Mouse (Mus musculus): ENCODE results near the gene Rbm47.

Gene Rbm47

DNA sequence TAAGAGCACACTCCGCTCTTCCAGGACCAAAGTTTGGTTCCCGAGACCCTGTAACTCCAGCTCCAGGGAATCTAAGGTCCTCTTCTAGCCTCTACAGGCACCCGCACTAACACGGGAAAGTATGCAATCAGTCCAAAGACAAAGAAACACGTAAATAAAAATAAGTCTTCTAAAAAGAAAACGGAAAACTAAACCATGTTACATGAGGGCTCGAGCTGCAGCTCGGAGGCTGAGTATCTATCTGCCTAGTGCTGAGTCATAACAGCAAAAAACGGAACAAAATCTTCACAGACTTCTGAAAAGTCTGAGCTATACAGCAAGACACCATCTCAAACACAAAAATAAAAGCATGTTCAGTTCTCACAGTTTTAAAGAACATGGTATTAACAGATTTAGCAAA, 86.0 kb downstream of the Rbm47 start:
- no peak for DNase-seq (ENCODE audit: low read depth, low spot score)

GRCm38 (mm10) chr5:66086304-66086703, 86.6 kb downstream of the Rbm47 start:
- no peak for DNase-seq (ENCODE audit: low read depth, low spot score)

DNA sequence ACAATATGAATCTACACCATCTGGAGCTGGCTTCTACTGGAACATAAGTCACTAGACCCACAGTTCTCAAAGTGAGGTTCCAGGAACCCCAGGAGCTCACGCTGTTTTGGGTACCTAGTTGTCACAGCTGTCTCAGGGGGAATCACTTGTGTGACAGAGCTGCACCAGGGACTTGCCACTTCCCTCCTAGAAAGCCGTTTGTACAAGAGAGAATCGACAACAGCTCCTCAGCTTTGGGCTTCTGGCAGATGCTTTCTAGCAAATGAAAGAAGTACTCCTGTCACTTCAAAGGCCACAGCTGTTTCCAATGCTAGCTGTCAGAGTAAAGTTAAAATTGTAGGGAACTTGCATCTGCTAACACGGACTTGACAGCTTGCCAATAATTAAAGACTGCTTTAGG, 87.4 kb downstream of the Rbm47 start:
- DNase-seq (ENCODE audit: low read depth, low spot score) = no peak

- no peak for DNase-seq (ENCODE audit: low read depth, low spot score)
Observed at GRCm38 (mm10) chr5:66084541-66084940, 88.4 kb downstream of the Rbm47 start.

GRCm38 (mm10) chr5:66083350-66083749, 89.6 kb downstream of the Rbm47 start:
- DNase-seq (ENCODE audit: low read depth, low spot score) = peak; percentile 72

DNA sequence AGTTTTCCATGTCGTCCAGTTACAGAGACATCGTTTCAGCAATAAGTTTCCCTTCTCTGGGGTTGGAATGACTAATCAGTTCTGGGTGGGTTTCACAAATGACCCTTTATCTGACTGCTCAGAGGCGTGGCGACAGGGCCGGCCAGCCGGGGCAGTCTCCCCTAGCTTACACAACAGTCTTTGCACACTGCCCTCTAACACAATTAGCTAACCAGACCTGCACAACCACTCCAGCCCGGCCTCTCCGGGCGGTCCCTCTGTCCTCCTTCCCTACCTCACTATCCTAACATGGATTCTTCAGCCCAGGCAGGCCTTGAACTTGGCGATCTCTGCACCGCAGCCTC, 90.7 kb downstream of the Rbm47 start:
- DNase-seq (ENCODE audit: low read depth, low spot score) = no peak

DNA sequence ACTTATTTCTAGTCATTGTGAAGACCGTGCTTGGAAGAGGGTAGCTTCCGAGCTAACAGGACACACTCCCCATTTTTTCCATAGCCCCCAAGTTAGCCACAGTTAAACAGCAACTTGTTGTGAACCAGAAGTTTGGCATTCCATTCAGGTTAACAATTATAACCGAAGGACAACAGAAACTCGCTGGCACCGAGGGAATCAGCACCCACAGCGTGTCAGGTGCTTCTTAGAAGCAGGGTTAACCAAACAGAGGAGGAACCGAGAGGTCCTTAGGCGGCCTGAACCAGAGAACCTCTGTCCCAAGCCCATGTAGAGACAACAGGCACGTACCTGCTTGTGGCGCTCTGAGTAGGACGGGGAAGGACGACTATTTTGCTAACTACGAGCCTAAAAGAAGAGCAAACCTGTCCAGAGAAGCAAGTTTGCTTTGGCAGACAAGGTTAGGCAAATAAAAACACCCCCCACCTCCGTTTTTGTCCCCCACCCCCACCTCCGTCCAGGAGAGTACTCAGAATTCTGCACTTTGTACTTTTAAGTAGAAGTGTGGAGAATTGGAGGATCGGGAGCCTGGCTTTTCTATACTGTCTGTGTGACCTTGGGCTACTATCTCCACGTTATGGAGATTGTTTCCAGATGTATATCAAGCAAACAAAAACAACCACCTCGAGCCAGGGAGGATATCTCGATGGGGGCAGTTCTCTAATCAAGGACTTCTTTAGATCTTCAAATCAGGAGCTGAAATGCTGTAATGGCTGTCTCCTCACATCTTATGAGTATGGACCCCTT, 91.3 kb downstream of the Rbm47 start:
- no peak for DNase-seq (ENCODE audit: low read depth, low spot score)

- DNase-seq (ENCODE audit: low read depth, low spot score) = no peak
Observed at GRCm38 (mm10) chr5:66080529-66081220, 92.2 kb downstream of the Rbm47 start.

- DNase-seq (ENCODE audit: low read depth, low spot score) = no peak
Observed at GRCm38 (mm10) chr5:66079358-66080179, 93.3 kb downstream of the Rbm47 start.

GRCm38 (mm10) chr5:66078491-66079012, 94.4 kb downstream of the Rbm47 start:
- DNase-seq (ENCODE audit: low read depth, low spot score) = no peak

DNA sequence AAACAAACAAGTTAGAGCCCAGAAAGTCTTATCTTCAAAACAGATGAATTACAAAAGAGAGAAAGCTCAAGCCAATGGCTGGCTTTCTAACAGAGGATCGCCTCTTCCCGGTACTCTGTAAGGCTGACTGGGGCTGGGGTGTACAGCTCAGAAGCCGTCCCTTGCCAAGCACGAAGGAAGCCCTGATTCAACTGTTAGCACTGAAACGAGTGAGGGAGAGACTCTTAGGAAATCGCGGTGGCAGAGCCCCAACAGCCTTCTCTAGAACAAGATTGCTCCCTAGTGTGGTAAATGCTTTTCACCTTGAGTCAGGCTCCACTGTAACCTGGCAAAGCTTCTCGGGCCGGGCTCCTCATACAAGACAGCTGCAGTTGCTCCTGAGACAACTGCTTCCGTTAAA, 95.5 kb downstream of the Rbm47 start:
- DNase-seq (ENCODE audit: low read depth, low spot score) = no peak

DNA sequence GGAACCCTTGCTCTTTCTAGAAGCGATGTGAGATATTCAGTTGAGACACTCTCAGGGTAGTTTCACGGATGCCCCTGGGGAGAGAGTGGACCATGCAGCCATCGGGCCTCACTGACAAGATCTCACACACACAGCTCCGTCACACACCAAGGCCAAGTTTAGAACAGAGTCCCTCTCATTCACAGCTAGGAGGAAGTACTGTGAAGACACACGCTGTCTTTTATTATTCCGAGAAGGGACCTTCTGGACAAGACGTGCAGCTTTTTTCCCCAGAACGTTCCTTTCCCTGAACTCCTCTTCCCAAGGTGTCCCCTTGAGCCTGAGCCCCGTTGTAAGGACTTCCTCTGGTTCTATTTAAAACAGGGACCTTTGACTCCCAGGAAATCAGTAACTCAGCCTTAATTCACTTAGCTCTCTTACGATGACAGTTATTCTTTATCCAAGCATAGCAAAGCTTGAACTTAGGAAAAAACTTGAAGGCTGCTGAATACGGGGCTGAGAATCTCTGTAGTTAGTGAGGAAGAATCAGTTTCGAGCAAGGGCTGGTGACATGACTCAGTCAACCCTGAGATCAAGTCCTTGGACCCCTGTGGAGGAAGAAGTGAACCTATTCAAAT, 96.1 kb downstream of the Rbm47 start:
- DNase-seq (ENCODE audit: low read depth, low spot score) = no peak

GRCm38 (mm10) chr5:66075906-66076305, 97.0 kb downstream of the Rbm47 start:
- no peak for DNase-seq (ENCODE audit: low read depth, low spot score)

DNA sequence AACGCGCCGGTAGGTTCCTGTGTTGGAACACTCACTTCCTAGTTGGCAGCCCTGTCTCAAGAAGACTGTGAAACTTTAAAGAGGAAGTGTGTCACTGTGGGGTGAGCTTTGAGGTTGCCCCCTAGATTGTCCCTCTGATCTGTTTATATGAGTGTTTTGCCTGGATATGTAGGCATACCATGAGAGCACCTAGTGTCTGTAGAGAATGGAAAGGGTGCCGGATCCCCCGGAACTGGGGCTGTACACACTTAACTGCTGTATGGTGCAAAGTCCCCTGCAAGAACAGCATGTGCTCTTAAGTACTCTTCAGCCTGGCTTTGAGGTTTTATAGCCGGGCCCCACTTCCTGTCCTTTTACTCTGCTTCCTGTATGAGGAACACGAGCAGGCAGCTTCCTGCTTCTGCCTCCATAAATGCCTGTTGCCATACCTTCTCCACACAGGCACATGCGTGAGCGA, 97.9 kb downstream of the Rbm47 start:
- no peak for DNase-seq (ENCODE audit: low read depth, low spot score)

GRCm38 (mm10) chr5:66074235-66074634, 98.7 kb downstream of the Rbm47 start:
- no peak for DNase-seq (ENCODE audit: low read depth, low spot score)

DNA sequence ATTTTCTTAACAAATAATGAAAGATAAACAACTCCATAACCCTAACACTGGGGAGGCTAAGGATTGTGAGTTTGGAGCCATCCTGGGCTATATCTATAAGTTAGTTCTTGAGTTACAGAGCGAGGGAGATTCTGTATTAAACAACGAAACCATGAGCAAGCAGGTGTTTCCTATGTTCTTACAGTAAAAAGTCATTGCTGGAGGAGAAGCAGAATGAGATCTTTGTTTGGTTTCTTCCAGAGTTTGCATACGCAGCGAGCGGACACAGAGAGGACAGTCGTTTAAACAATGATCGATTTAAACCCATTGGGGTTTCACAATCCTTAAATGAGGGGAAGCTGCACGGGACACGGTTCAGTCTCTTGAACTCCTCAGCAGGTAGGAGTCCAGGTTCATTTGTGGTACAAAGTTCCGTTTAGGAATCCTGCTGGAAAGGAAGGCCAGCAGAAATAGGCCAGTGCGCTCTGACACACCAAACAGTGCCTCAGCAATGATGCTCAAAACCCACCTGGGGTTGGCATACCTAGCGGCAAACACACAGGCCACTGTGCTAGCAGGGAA, 99.2 kb downstream of the Rbm47 start:
- DNase-seq (ENCODE audit: low read depth, low spot score) = no peak

GRCm38 (mm10) chr5:66071722-66072121, 101.2 kb downstream of the Rbm47 start:
- no peak for DNase-seq (ENCODE audit: low read depth, low spot score)

GRCm38 (mm10) chr5:66070350-66070749, 102.6 kb downstream of the Rbm47 start:
- no peak for DNase-seq (ENCODE audit: low read depth, low spot score)

DNA sequence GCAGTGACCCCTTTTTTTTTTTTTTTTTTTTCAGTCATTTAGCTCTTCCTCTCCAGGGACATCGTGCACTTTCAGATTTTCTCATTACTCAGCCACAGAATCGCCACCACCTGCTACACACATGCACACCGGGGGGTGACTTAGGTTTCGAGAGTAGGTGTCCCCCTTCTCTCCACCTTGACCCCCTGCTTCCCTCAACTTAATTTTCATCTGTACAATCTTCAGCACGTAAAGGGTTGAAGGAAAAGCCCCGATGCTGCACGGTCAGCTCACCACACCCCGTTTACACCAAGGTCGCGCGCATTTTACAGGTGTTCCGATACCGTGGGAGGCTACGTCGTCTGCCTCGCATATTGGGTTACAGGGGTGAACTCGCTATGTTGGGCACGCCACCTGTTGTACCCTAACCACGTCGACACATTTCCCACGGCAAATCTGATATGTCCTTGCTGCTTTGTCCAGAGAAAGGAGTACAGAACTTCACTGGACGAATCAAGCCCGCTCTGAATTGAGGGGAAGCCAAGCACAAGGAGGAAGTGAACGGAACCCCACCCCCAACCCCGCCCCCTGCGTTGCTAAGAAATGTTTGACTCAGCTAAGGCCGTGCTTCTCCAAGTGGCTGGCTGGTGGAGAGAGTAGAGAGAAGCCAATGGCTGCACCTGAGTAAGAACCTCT, 103.3 kb downstream of the Rbm47 start:
- peak; percentile 40 for DNase-seq (ENCODE audit: low read depth, low spot score)

GRCm38 (mm10) chr5:66069133-66069469, 103.8 kb downstream of the Rbm47 start:
- no peak for DNase-seq (ENCODE audit: low read depth, low spot score)
